Mouse (Mus musculus) liver, adult 2 months (tissue): Measurements from ENCODE around the gene Morn3. TPM values are rescaled to one million over a fixed set of nuclear protein-coding genes. Genes with fewer than 3 reads are reported as not detected.

Experiments
- DNase-seq: peaks from one replicate; pipeline ENCODE4 v3.0.0-alpha.2; 2011; ENCODE audit warnings: low read depth, low spot score; ENCODE audit errors: extremely low read depth
- H3K27ac ChIP-seq: fragments of 200-500 bp; replicated peaks from 2 replicates; pipeline ENCODE4 v1.5.1; 2012; ENCODE audit warnings: low read depth, mild to moderate bottlenecking, control low read depth, inconsistent platforms, low read length; ENCODE audit not compliant: insufficient read depth
- H3K27me3 ChIP-seq: fragments of 200-500 bp; 2 replicates; pipeline ENCODE4 v1.6.1; 2012; ENCODE audit warnings: mild to moderate bottlenecking, moderate library complexity, low read length, inconsistent platforms; ENCODE audit not compliant: control insufficient read depth, insufficient read depth
- H3K36me3 ChIP-seq: fragments of 200-500 bp; 2 replicates; pipeline ENCODE4 v1.6.1; 2012; ENCODE audit warnings: low read length, inconsistent platforms; ENCODE audit not compliant: control insufficient read depth, insufficient read depth
- H3K4me1 ChIP-seq: fragments of 200-500 bp; 2 replicates; pipeline ENCODE4 v1.6.1; 2011; ENCODE audit warnings: low read length; ENCODE audit not compliant: control insufficient read depth, insufficient read depth
- H3K4me3 ChIP-seq: fragments of 200-500 bp; 2 replicates; pipeline ENCODE4 v1.5.1; 2011; ENCODE audit warnings: low read depth, mild to moderate bottlenecking, control low read depth, low read length, moderate library complexity; ENCODE audit not compliant: insufficient read depth
- H3K79me2 ChIP-seq: fragments of 200-500 bp; 2 replicates; pipeline ENCODE4 v1.6.1; 2012; ENCODE audit warnings: inconsistent platforms, mild to moderate bottlenecking, low read length, moderate library complexity; ENCODE audit not compliant: control insufficient read depth, insufficient read depth
- H3K9ac ChIP-seq: fragments of 200-500 bp; 2 replicates; pipeline ENCODE4 v1.6.1; 2012; ENCODE audit warnings: low read depth, mild to moderate bottlenecking, control low read depth, inconsistent platforms, low read length
- CTCF ChIP-seq: fragments of 200-500 bp; IDR thresholded peaks from 2 replicates; pipeline ENCODE4 v1.5.1; 2011; ENCODE audit warnings: low read depth, low read length, control low read depth
- POLR2A ChIP-seq: fragments of 200-500 bp; IDR thresholded peaks from 2 replicates; pipeline ENCODE4 v1.6.1; 2011; ENCODE audit warnings: low read length, control low read depth; ENCODE audit not compliant: insufficient read depth; ENCODE audit errors: extremely low read depth
- WGBS: fragments of 180-500 bp; shearing (Covaris S2); methylation state at CpG from one replicate; pipeline ENCODE4 v1.1.7; 2018; 5-methylcytosine and 5-hydroxymethylcytosine counted together
- polyA plus RNA-seq: library from polyadenylated mRNA; depleted of rRNA; stranded (reverse); fragments of >200 nt; gene quantifications from 2 replicates; pipeline ENCODE4 v1.2.3, GENCODE M21; 2012
- total RNA-seq: library from RNA; depleted of rRNA; stranded (reverse); fragments of >200 nt; gene quantifications from 2 replicates; pipeline ENCODE4 v1.2.3, GENCODE M21; 2014

Gene Morn3
- total and polyA plus RNA-seq, 2 experiments: not detected

- no peak overlapping the region for H3K27ac ChIP-seq
- 77% methylated on average over 16 of the region's 16 CpGs for WGBS
Observed at GRCm38 (mm10) chr5:122990411-122991160, 56.2 kb downstream of the Morn3 start.

GRCm38 (mm10) chr5:122989551-122990330 lies 57.1 kb downstream of the Morn3 start, which contains the start of gene Kdm2b:
TSS of gene Kdm2b (minus strand) at chr5:122989823.
- Histone ChIP-seq H3K36me3 (no peaks in the 10 kb centered on the region), H3K27me3 (no peaks in the 10 kb centered on the region), H3K4me1 (no peaks in the 10 kb centered on the region), H3K27ac (peak within 1 kb of the TSS; percentile 43; the same call in 1 of the 2 replicates), H3K79me2 (no peaks in the 10 kb centered on the region), H3K4me3 (peak within 1 kb of the TSS; percentile 94), H3K9ac (peak within 1 kb of the TSS; percentile 91)
- TF ChIP-seq CTCF: no peak
- no peak for TF ChIP-seq POLR2A
- WGBS: 12% methylated on average over 15 of the region's 15 CpGs
- peak; percentile 75 for DNase-seq

More at GRCm38 (mm10) chr5:122990411-122991160, 56.2 kb downstream of the Morn3 start:
- Histone ChIP-seq H3K27me3 (no peaks in the 10 kb centered on the region), H3K4me1 (no peaks in the 10 kb centered on the region), H3K79me2 (no peaks in the 10 kb centered on the region), H3K36me3 (no peaks in the 10 kb centered on the region), H3K4me3 (no peak overlapping the region), H3K9ac (no peak overlapping the region)
- TF ChIP-seq POLR2A (no peak), CTCF (no peak)
- DNase-seq: no peak

- WGBS: under 1% methylated on average over 37 of the region's 39 CpGs
- Histone ChIP-seq H3K36me3 (no peaks in the 10 kb centered on the region), H3K27me3 (no peaks in the 10 kb centered on the region), H3K27ac (peak overlapping the region; percentile 25; the same call in 1 of the 2 replicates), H3K79me2 (no peaks in the 10 kb centered on the region), H3K4me1 (no peaks in the 10 kb centered on the region), H3K9ac (peak overlapping the region; percentile 91), H3K4me3 (peak overlapping the region; percentile 94)
- peak; percentile 46 for DNase-seq
- no peak for TF ChIP-seq CTCF
- TF ChIP-seq POLR2A: peak; percentile 58; the same call in 1 of the 2 replicates
Observed at GRCm38 (mm10) chr5:122989001-122989525, 57.8 kb downstream of the Morn3 start.

- Histone ChIP-seq H3K79me2 (no peaks in the 10 kb centered on the region), H3K4me3 (peak overlapping the region; percentile 94), H3K4me1 (no peaks in the 10 kb centered on the region), H3K36me3 (no peaks in the 10 kb centered on the region), H3K9ac (peak overlapping the region; percentile 79), H3K27ac (no peak overlapping the region), H3K27me3 (no peaks in the 10 kb centered on the region)
- DNase-seq: no peak
- 1% methylated on average over 41 of the region's 41 CpGs for WGBS
- TF ChIP-seq CTCF (no peak), POLR2A (no peak)
Observed at GRCm38 (mm10) chr5:122988021-122988751, 58.6 kb downstream of the Morn3 start.

GRCm38 (mm10) chr5:122987211-122988020 lies 59.4 kb downstream of the Morn3 start:
- TF ChIP-seq POLR2A: no peak
- TF ChIP-seq CTCF: no peak
- Histone ChIP-seq H3K36me3 (no peaks in the 10 kb centered on the region), H3K4me3 (peak overlapping the region; percentile 94), H3K4me1 (no peaks in the 10 kb centered on the region), H3K27me3 (no peaks in the 10 kb centered on the region), H3K79me2 (no peaks in the 10 kb centered on the region), H3K9ac (peak overlapping the region; percentile 79), H3K27ac (no peak overlapping the region)
- 51% methylated on average over 39 of the region's 39 CpGs for whole genome bisulfite sequencing
- no peak for DNase-seq
